Mouse (Mus musculus) testis, adult 2 months (tissue): ENCODE measurements around the gene Uhrf1. TPM values are rescaled to one million over a fixed set of nuclear protein-coding genes. Genes with fewer than 3 reads are reported as not detected.

ENCODE experiments used
- H3K27ac ChIP-seq: fragments of 200-500 bp; 2 replicates; pipeline ENCODE4 v1.5.1; 2012; ENCODE audit warnings: low read depth, low read length; ENCODE audit not compliant: control insufficient read depth, insufficient read depth
- H3K27me3 ChIP-seq: fragments of 200-500 bp; 2 replicates; pipeline ENCODE4 v1.6.1; 2012; ENCODE audit warnings: mild to moderate bottlenecking, low read length, moderate library complexity; ENCODE audit not compliant: control insufficient read depth, insufficient read depth
- H3K36me3 ChIP-seq: fragments of 200-500 bp; 2 replicates; pipeline ENCODE4 v1.6.1; 2012; ENCODE audit warnings: mild to moderate bottlenecking, low read length; ENCODE audit not compliant: control insufficient read depth, insufficient read depth
- H3K4me1 ChIP-seq: fragments of 200-500 bp; 2 replicates; pipeline ENCODE4 v1.6.1; 2012; ENCODE audit warnings: low read length; ENCODE audit not compliant: control insufficient read depth, insufficient read depth
- H3K4me3 ChIP-seq: fragments of 200-500 bp; 2 replicates; pipeline ENCODE4 v1.5.1; 2012; ENCODE audit warnings: low read depth, mild to moderate bottlenecking, low read length, moderate library complexity, mixed read lengths; ENCODE audit not compliant: control insufficient read depth
- CTCF ChIP-seq: fragments of 200-500 bp; IDR thresholded peaks from 2 replicates; pipeline ENCODE4 v1.5.1; 2012; ENCODE audit warnings: low read depth, mild to moderate bottlenecking, inconsistent platforms, low read length, moderate library complexity; ENCODE audit not compliant: control insufficient read depth, insufficient read depth, insufficient replicate concordance
- POLR2A ChIP-seq: fragments of 200-500 bp; IDR thresholded peaks from 2 replicates; pipeline ENCODE4 v1.6.1; 2012; ENCODE audit warnings: low read depth, mild to moderate bottlenecking, inconsistent platforms, low read length, moderate library complexity; ENCODE audit not compliant: control insufficient read depth
- polyA plus RNA-seq: library from polyadenylated mRNA; depleted of rRNA; stranded (reverse); fragments of >200 nt; gene quantifications from 2 replicates; pipeline ENCODE4 v1.2.3, GENCODE M21; 2012; rRNA removed

The Uhrf1 gene
- polyA plus RNA-seq, 1 experiment, result 43.1 TPM

GRCm38 (mm10) chr17:56360451-56360850 is 57.3 kb downstream of the Uhrf1 start:
- TF ChIP-seq POLR2A (no peak), CTCF (no peak)
- no peaks in the 10 kb centered on the region for H3K27me3 ChIP-seq
- no peak overlapping the region for H3K4me3 ChIP-seq
- no peak overlapping the region for H3K27ac ChIP-seq
- H3K4me1 ChIP-seq, result no peaks in the 10 kb centered on the region
- H3K36me3 ChIP-seq, result no peaks in the 10 kb centered on the region

- H3K36me3 ChIP-seq, result no peaks in the 10 kb centered on the region
Observed at GRCm38 (mm10) chr17:56361542-56361941, 58.4 kb downstream of the Uhrf1 start.

GRCm38 (mm10) chr17:56365791-56366673 is 62.9 kb downstream of the Uhrf1 start:
- no peak overlapping the region for H3K27ac ChIP-seq
- TF ChIP-seq POLR2A (no peak), CTCF (no peak)
- H3K36me3 ChIP-seq, result no peaks in the 10 kb centered on the region
- no peaks in the 10 kb centered on the region for H3K27me3 ChIP-seq
- H3K4me3 ChIP-seq, result no peak overlapping the region
- no peaks in the 10 kb centered on the region for H3K4me1 ChIP-seq

More at GRCm38 (mm10) chr17:56361542-56361941, 58.4 kb downstream of the Uhrf1 start:
- Histone ChIP-seq H3K4me1 (no peaks in the 10 kb centered on the region), H3K27me3 (no peaks in the 10 kb centered on the region), H3K27ac (no peak overlapping the region), H3K4me3 (no peak overlapping the region)
- TF ChIP-seq POLR2A (no peak), CTCF (no peak)

- Histone ChIP-seq H3K36me3 (no peaks in the 10 kb centered on the region), H3K27ac (no peak overlapping the region), H3K4me3 (no peak overlapping the region), H3K4me1 (no peaks in the 10 kb centered on the region), H3K27me3 (no peaks in the 10 kb centered on the region)
- TF ChIP-seq POLR2A (no peak), CTCF (no peak)
Observed at GRCm38 (mm10) chr17:56368291-56368790, 65.2 kb downstream of the Uhrf1 start.

- no peak for TF ChIP-seq POLR2A
- no peak for TF ChIP-seq CTCF
- H3K27ac ChIP-seq, result no peak overlapping the region
- no peaks in the 10 kb centered on the region for H3K36me3 ChIP-seq
- no peak overlapping the region for H3K4me3 ChIP-seq
- H3K4me1 ChIP-seq, result no peaks in the 10 kb centered on the region
- H3K27me3 ChIP-seq, result no peaks in the 10 kb centered on the region
Observed at GRCm38 (mm10) chr17:56370090-56370489, 67.0 kb downstream of the Uhrf1 start.

GRCm38 (mm10) chr17:56371029-56371660 is 68.0 kb downstream of the Uhrf1 start:
- H3K36me3 ChIP-seq, result no peaks in the 10 kb centered on the region
- H3K27me3 ChIP-seq, result no peaks in the 10 kb centered on the region
- no peak overlapping the region for H3K4me3 ChIP-seq
- no peak for TF ChIP-seq POLR2A
- no peak for TF ChIP-seq CTCF
- no peaks in the 10 kb centered on the region for H3K4me1 ChIP-seq
- no peak overlapping the region for H3K27ac ChIP-seq

- H3K4me3 ChIP-seq, result no peak overlapping the region
- H3K36me3 ChIP-seq, result no peaks in the 10 kb centered on the region
- no peaks in the 10 kb centered on the region for H3K4me1 ChIP-seq
- no peak for TF ChIP-seq CTCF
- no peak for TF ChIP-seq POLR2A
- no peak overlapping the region for H3K27ac ChIP-seq
- no peaks in the 10 kb centered on the region for H3K27me3 ChIP-seq
Observed at GRCm38 (mm10) chr17:56372109-56372508, 69.0 kb downstream of the Uhrf1 start.

Other genes starting within 250 kb of the Uhrf1 start
- 646 and 694 TPM in 2 replicates for gene Ubxn6, start 228.3 kb upstream of the Uhrf1 start, polyA plus RNA-seq
- gene Hdgfl2, start 223.7 kb upstream of the Uhrf1 start, polyA plus RNA-seq, result 115 and 135 TPM in 2 replicates
- gene Plin4, start 193.5 kb upstream of the Uhrf1 start, polyA plus RNA-seq, result 1.5 and 4.2 TPM in 2 replicates
- gene Plin5, start 185.7 kb upstream of the Uhrf1 start, polyA plus RNA-seq, result 1.7 and 2.7 TPM in 2 replicates
- gene Lrg1, start 181.3 kb upstream of the Uhrf1 start, polyA plus RNA-seq, result 3.7 and 5.7 TPM in 2 replicates
- gene Sema6b, start 163.0 kb upstream of the Uhrf1 start, polyA plus RNA-seq, result 0.28 and 0.63 TPM in 2 replicates
- 0.29 and 0.31 TPM in 2 replicates for gene Tnfaip8l1, start 140.8 kb upstream of the Uhrf1 start, polyA plus RNA-seq
- gene Mydgf, start 119.4 kb upstream of the Uhrf1 start, polyA plus RNA-seq, result 49.9 and 56.7 TPM in 2 replicates
- gene Dpp9, start 84.4 kb upstream of the Uhrf1 start, polyA plus RNA-seq, result 12.8 and 15.0 TPM in 2 replicates
- 5.7 and 7.0 TPM in 2 replicates for gene Fem1a, start 46.5 kb upstream of the Uhrf1 start, polyA plus RNA-seq
- gene Ticam1, start 26.5 kb upstream of the Uhrf1 start, polyA plus RNA-seq, result 3.4 and 3.7 TPM in 2 replicates
- 21.9 and 22.3 TPM in 2 replicates for gene Plin3, start 10.4 kb upstream of the Uhrf1 start, polyA plus RNA-seq
- 274 and 296 TPM in 2 replicates for gene Arrdc5, start 3.0 kb upstream of the Uhrf1 start, polyA plus RNA-seq
- gene Kdm4b, start 22.7 kb downstream of the Uhrf1 start, polyA plus RNA-seq, result 20.0 and 21.9 TPM in 2 replicates
- gene Ptprs, start 173.2 kb downstream of the Uhrf1 start, polyA plus RNA-seq, result 63.4 and 68.8 TPM in 2 replicates
- gene Znrf4, start 209.1 kb downstream of the Uhrf1 start, polyA plus RNA-seq, result 1,198 and 1,268 TPM in 2 replicates